Mouse (Mus musculus): Measurements from ENCODE around the gene Zfp644. TPM values are rescaled to one million over a fixed set of nuclear protein-coding genes. Genes with fewer than 3 reads are reported as not detected.
"Not testable (repeated sequence)": the region's sequence is repeated elsewhere in the genome, so short reads cannot be mapped to it uniquely, and the experiment has no call there.

Gene Zfp644
- total and polyA plus RNA-seq, 2 experiments from 2014 or later, result 66.8 to 67.7 TPM

- TF ChIP-seq CTCF (IDR thresholded peaks at IDR 0.05; ENCODE audit: low read depth), result no peak
- ATAC-seq (no peak), DNase-seq (ENCODE audit: low spot score) (no peak)
- H3K4me2 ChIP-seq (ENCODE audit: low read depth, low read length), result peak overlapping the region; percentile 93
- 100% methylated on average over 1 of the region's 1 CpGs for WGBS
- no peaks in the 10 kb centered on the region for H3K27me3 ChIP-seq (ENCODE audit: insufficient read depth, low read length)
- H3K27ac ChIP-seq, result no peak overlapping the region
- H3K4me3 ChIP-seq (ENCODE audit: low read length), result peak overlapping the region; percentile 95; the same call in 1 of the 2 replicates
- no peaks in the 10 kb centered on the region for H3K9me3 ChIP-seq (ENCODE audit: low read length)
- peaks cover 16% of the 10 kb centered on the region for H3K4me1 ChIP-seq (ENCODE audit: insufficient read depth, low read length)
- no peaks in the 10 kb centered on the region for H3K36me3 ChIP-seq (ENCODE audit: insufficient read depth, low read length)
- H3K9ac ChIP-seq (replicated peaks; ENCODE audit: low read length), result no peak overlapping the region
These were observed 2.4 kb downstream of the Zfp644 start for GRCm38 (mm10) chr5:106694683-106695082.

GRCm38 (mm10) chr5:106693034-106693433, 4.1 kb downstream of the Zfp644 start:
- DNase-seq (ENCODE audit: low spot score) (peak; percentile 21), ATAC-seq (no peak)
- H3K4me3 ChIP-seq (ENCODE audit: low read length), result no peak overlapping the region
- H3K4me2 ChIP-seq (ENCODE audit: low read depth, low read length), result no peak overlapping the region
- no peaks in the 10 kb centered on the region for H3K27me3 ChIP-seq (ENCODE audit: insufficient read depth, low read length)
- H3K9me3 ChIP-seq (ENCODE audit: low read length), result no peaks in the 10 kb centered on the region
- peaks cover 16% of the 10 kb centered on the region for H3K4me1 ChIP-seq (ENCODE audit: insufficient read depth, low read length)
- peak; percentile 59 for TF ChIP-seq CTCF (IDR thresholded peaks at IDR 0.05; ENCODE audit: low read depth)
- no peak overlapping the region for H3K9ac ChIP-seq (replicated peaks; ENCODE audit: low read length)
- 88% methylated on average over 4 of the region's 4 CpGs for WGBS
- no peaks in the 10 kb centered on the region for H3K36me3 ChIP-seq (ENCODE audit: insufficient read depth, low read length)
- H3K27ac ChIP-seq, result no peak overlapping the region

GRCm38 (mm10) chr5:106680636-106681458, 16.2 kb downstream of the Zfp644 start:
- TF ChIP-seq CTCF (IDR thresholded peaks at IDR 0.05; ENCODE audit: low read depth), result no peak
- no peak for DNase-seq (ENCODE audit: low spot score)
- ATAC-seq, result no peak

DNA sequence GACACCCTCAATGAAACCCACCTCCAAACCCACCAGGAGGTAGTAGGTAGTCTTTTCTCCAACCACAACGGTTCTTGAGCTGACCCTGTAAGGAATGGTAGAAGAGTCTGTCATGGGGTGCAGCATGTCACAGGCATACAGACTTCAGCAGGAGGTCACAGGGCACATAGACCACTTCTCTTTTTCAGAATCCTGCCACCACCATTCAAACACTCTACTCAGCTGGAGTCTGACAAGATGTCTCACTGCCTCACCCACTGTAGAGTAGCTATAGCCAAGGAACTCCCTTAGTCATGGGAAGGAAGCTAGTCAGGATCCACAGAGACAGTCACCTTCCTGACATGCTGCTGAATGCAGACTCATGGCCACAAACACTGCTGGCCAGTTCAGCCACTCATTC, 17.4 kb downstream of the Zfp644 start:
- 98% methylated on average over 1 of the region's 1 CpGs for WGBS
- no peaks in the 10 kb centered on the region for H3K27me3 ChIP-seq (ENCODE audit: insufficient read depth, low read length)
- no peaks in the 10 kb centered on the region for H3K4me1 ChIP-seq (ENCODE audit: insufficient read depth, low read length)
- H3K4me2 ChIP-seq (ENCODE audit: low read depth, low read length), result no peak overlapping the region
- H3K9me3 ChIP-seq (ENCODE audit: low read length), result no peaks in the 10 kb centered on the region
- no peak overlapping the region for H3K9ac ChIP-seq (replicated peaks; ENCODE audit: low read length)
- DNase-seq (ENCODE audit: low spot score) (no peak), ATAC-seq (no peak)
- H3K4me3 ChIP-seq (ENCODE audit: low read length), result no peak overlapping the region
- no peak overlapping the region for H3K27ac ChIP-seq
- no peaks in the 10 kb centered on the region for H3K36me3 ChIP-seq (ENCODE audit: insufficient read depth, low read length)
- TF ChIP-seq CTCF (IDR thresholded peaks at IDR 0.05; ENCODE audit: low read depth), result no peak

More at GRCm38 (mm10) chr5:106680636-106681458, 16.2 kb downstream of the Zfp644 start:
- no peak overlapping the region for H3K4me3 ChIP-seq (ENCODE audit: low read length)
- no peak overlapping the region for H3K9ac ChIP-seq (replicated peaks; ENCODE audit: low read length)
- H3K4me1 ChIP-seq (ENCODE audit: insufficient read depth, low read length), result no peaks in the 10 kb centered on the region
- H3K9me3 ChIP-seq (ENCODE audit: low read length), result no peaks in the 10 kb centered on the region
- no peaks in the 10 kb centered on the region for H3K27me3 ChIP-seq (ENCODE audit: insufficient read depth, low read length)
- H3K36me3 ChIP-seq (ENCODE audit: insufficient read depth, low read length), result no peaks in the 10 kb centered on the region
- no peak overlapping the region for H3K4me2 ChIP-seq (ENCODE audit: low read depth, low read length)
- no peak overlapping the region for H3K27ac ChIP-seq
- WGBS, result 90% methylated on average over 6 of the region's 6 CpGs

DNA sequence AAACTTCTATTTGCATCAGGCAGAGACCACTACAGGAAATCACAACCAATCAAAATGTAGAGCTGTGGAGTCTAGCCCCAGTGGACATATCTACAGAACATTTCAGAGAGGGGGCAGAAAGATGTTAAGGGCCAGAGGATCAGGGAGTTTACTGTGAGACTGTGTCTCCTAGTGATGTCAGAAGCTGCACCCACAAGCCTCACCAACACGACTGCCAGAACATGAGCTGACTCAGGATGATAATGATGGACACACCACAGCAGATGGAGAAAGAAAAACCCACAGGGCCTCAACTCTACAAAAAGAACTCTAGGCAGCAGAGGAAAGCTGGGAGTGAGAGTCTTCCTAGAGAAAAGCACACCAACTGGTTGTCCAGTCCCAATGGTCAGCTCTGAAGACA, 18.3 kb downstream of the Zfp644 start:
- not testable (repeated sequence) for DNase-seq (ENCODE audit: low spot score); H3K27ac ChIP-seq; H3K4me2 ChIP-seq (ENCODE audit: low read depth, low read length); H3K27me3 ChIP-seq (ENCODE audit: insufficient read depth, low read length); ATAC-seq; H3K4me3 ChIP-seq (ENCODE audit: low read length); H3K9ac ChIP-seq (replicated peaks; ENCODE audit: low read length); H3K4me1 ChIP-seq (ENCODE audit: insufficient read depth, low read length); H3K36me3 ChIP-seq (ENCODE audit: insufficient read depth, low read length); H3K9me3 ChIP-seq (ENCODE audit: low read length)
- 61% methylated on average over 1 of the region's 1 CpGs for whole genome bisulfite sequencing

GRCm38 (mm10) chr5:106676784-106677183, 20.3 kb downstream of the Zfp644 start:
- H3K36me3 ChIP-seq (ENCODE audit: insufficient read depth, low read length), result no peaks in the 10 kb centered on the region
- no peak for TF ChIP-seq CTCF (IDR thresholded peaks at IDR 0.05; ENCODE audit: low read depth)
- no peak overlapping the region for H3K27ac ChIP-seq
- H3K4me1 ChIP-seq (ENCODE audit: insufficient read depth, low read length), result no peaks in the 10 kb centered on the region; the same call in 1 of the 2 replicates
- no peaks in the 10 kb centered on the region for H3K9me3 ChIP-seq (ENCODE audit: low read length)
- ATAC-seq (no peak), DNase-seq (ENCODE audit: low spot score) (no peak)
- 93% methylated on average over 9 of the region's 9 CpGs for WGBS
- H3K4me2 ChIP-seq (ENCODE audit: low read depth, low read length), result no peak overlapping the region
- no peaks in the 10 kb centered on the region for H3K27me3 ChIP-seq (ENCODE audit: insufficient read depth, low read length)
- no peak overlapping the region for H3K9ac ChIP-seq (replicated peaks; ENCODE audit: low read length)
- no peak overlapping the region for H3K4me3 ChIP-seq (ENCODE audit: low read length)

- ATAC-seq (no peak), DNase-seq (ENCODE audit: low spot score) (no peak)
- Histone ChIP-seq H3K36me3 (ENCODE audit: insufficient read depth, low read length) (no peaks in the 10 kb centered on the region), H3K27ac (no peak overlapping the region), H3K4me2 (ENCODE audit: low read depth, low read length) (no peak overlapping the region), H3K4me1 (ENCODE audit: insufficient read depth, low read length) (no peaks in the 10 kb centered on the region; the same call in 1 of the 2 replicates), H3K9me3 (ENCODE audit: low read length) (no peaks in the 10 kb centered on the region), H3K9ac (replicated peaks; ENCODE audit: low read length) (no peak overlapping the region), H3K27me3 (ENCODE audit: insufficient read depth, low read length) (no peaks in the 10 kb centered on the region), H3K4me3 (ENCODE audit: low read length) (no peak overlapping the region)
- no peak for TF ChIP-seq CTCF (IDR thresholded peaks at IDR 0.05; ENCODE audit: low read depth)
These were observed 24.5 kb downstream of the Zfp644 start for GRCm38 (mm10) chr5:106672597-106672996.
